Mouse (Mus musculus) embryonic facial prominence, embryonic 11.5 days (tissue): Measurements from ENCODE around the gene Fgd6. TPM values are rescaled to one million over a fixed set of nuclear protein-coding genes. Genes with fewer than 3 reads are reported as not detected.

Experiments
- polyA plus RNA-seq: library from polyadenylated mRNA; unstranded; fragments of >200 nt; fragmentation: Nextera tagmentation; extraction: Ambion mirVana; gene quantifications from 2 replicates; pipeline ENCODE4 v1.2.1, GENCODE M21; 2014

The Fgd6 gene
- polyA plus RNA-seq, 1 experiment from 2014 or later = 4.4 TPM

Other genes with a start within 250 kb of the Fgd6 start
- 5.0 and 5.5 TPM in 2 replicates for gene Usp44, start 204.4 kb upstream of the Fgd6 start, polyA plus RNA-seq
- gene Metap2, start 138.9 kb upstream of the Fgd6 start, polyA plus RNA-seq = 243 and 272 TPM in 2 replicates
- 32.9 and 39.0 TPM in 2 replicates for gene Vezt, start 184 bp upstream of the Fgd6 start, polyA plus RNA-seq
- 13.2 and 13.6 TPM in 2 replicates for gene Nr2c1, start 112.0 kb downstream of the Fgd6 start, polyA plus RNA-seq
- gene Ndufa12, start 162.7 kb downstream of the Fgd6 start, polyA plus RNA-seq = 477 and 485 TPM in 2 replicates